Mouse (Mus musculus): ENCODE results near the gene Tspan17. TPM values are rescaled to one million over a fixed set of nuclear protein-coding genes. Genes with fewer than 3 reads are reported as not detected.
"Not testable (repeated sequence)": the region's sequence is repeated elsewhere in the genome, so short reads cannot be mapped to it uniquely, and the experiment has no call there.

The Tspan17 gene
- polyA plus RNA-seq, 1 experiment from 2014 or later = 8.5 TPM

DNA sequence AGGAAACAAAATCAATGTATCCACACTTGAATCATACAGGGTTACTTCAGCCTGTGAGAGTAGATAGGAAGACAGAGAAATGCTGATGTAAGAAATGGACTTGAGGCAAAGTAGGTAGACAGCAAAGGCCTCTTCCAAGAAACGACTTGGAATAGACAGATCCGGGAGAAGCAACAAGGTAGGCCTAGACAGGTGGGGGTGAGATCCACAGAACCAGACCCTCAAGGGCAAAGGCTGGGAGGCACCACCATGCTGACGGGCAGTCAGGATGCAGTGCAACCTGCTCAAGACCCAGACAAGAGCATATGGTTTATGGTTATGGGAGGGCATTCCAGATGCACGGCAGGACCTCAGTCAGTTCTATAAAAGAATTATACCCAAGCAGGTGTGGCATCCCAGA lies 22.2 kb upstream of the Tspan17 start:
- ATAC-seq (replicated peaks; ENCODE audit: insufficient number of reproducible peaks, low FRiP score, low TSS enrichment, low read depth) (no peak), DNase-seq (ENCODE audit: low spot score) (no peak)
- 79% methylated on average over 4 of the region's 4 CpGs for WGBS
- Histone ChIP-seq H3K4me3 (ENCODE audit: low read depth, low read length) (no peak overlapping the region), H3K27ac (replicated peaks; ENCODE audit: low read depth, low read length) (no peak overlapping the region), H3K9me3 (replicated peaks; ENCODE audit: control insufficient read depth, low read length) (no peaks in the 10 kb centered on the region), H3K4me2 (ENCODE audit: low read depth, low read length) (no peak overlapping the region), H3K36me3 (replicated peaks; ENCODE audit: control insufficient read depth, insufficient read depth, low read depth, low read length) (no peaks in the 10 kb centered on the region), H3K9ac (replicated peaks; ENCODE audit: low read length) (no peak overlapping the region), H3K4me1 (ENCODE audit: control insufficient read depth, insufficient read depth, low read length) (peaks cover 3% of the 10 kb centered on the region; the same call in 1 of the 2 replicates), H3K27me3 (ENCODE audit: control insufficient read depth, insufficient read depth, low read length) (peaks cover 46% of the 10 kb centered on the region)

DNA sequence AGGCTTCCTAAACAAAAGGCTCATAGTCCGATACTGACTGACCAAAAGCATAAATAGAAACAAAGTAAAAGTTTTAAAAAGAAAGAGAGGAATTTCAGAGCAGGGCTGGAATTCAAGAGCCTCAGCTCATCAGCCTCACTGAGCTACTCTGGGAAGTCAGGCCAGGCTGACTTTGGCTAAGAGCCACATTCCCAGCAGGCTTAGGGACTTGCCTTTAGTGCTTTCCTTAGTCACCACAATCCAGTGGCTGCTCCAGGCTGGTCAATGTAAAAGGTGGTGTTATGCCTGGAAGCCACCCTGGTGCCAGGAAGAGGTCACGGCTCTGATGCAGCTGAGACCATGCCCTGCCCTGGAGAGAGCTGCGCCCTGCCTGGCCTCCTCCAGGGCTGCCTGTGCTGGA lies 8.6 kb upstream of the Tspan17 start:
- DNase-seq (ENCODE audit: low spot score) (no peak), ATAC-seq (replicated peaks; ENCODE audit: insufficient number of reproducible peaks, low FRiP score, low TSS enrichment, low read depth) (no peak)
- Histone ChIP-seq H3K9ac (replicated peaks; ENCODE audit: low read length) (no peak overlapping the region), H3K27me3 (ENCODE audit: control insufficient read depth, insufficient read depth, low read length) (no peaks in the 10 kb centered on the region), H3K27ac (replicated peaks; ENCODE audit: low read depth, low read length) (no peak overlapping the region), H3K36me3 (replicated peaks; ENCODE audit: control insufficient read depth, insufficient read depth, low read depth, low read length) (no peaks in the 10 kb centered on the region), H3K4me2 (ENCODE audit: low read depth, low read length) (no peak overlapping the region), H3K9me3 (replicated peaks; ENCODE audit: control insufficient read depth, low read length) (no peaks in the 10 kb centered on the region), H3K4me3 (ENCODE audit: low read depth, low read length) (no peak overlapping the region), H3K4me1 (ENCODE audit: control insufficient read depth, insufficient read depth, low read length) (no peaks in the 10 kb centered on the region)
- 74% methylated on average over 3 of the region's 3 CpGs for WGBS

DNA sequence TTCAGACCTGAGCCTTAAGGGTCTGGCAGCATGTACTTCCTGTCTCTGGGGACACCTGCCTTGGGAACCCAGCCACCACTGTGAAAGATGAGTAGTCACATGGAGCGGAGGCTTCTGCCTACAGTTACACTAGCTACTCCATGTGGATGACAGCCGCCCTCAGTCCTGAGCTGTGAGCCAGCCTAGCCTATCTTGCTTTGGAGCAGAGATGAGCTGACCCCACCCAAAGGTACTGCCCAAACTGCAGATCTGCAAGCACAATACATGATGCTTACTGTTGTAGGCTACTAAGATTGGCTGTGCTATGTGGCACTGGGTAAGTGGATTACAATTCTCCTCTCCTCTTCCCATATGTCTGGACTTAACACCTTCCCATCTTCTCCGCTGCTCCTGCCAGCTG lies 8.1 kb upstream of the Tspan17 start:
- H3K4me1 ChIP-seq (ENCODE audit: control insufficient read depth, insufficient read depth, low read length) = no peaks in the 10 kb centered on the region
- no peaks in the 10 kb centered on the region for H3K27me3 ChIP-seq (ENCODE audit: control insufficient read depth, insufficient read depth, low read length)
- WGBS = 82% methylated on average over 3 of the region's 3 CpGs
- no peaks in the 10 kb centered on the region for H3K9me3 ChIP-seq (replicated peaks; ENCODE audit: control insufficient read depth, low read length)
- no peak overlapping the region for H3K4me3 ChIP-seq (ENCODE audit: low read depth, low read length)
- H3K36me3 ChIP-seq (replicated peaks; ENCODE audit: control insufficient read depth, insufficient read depth, low read depth, low read length) = no peaks in the 10 kb centered on the region
- H3K27ac ChIP-seq (replicated peaks; ENCODE audit: low read depth, low read length) = no peak overlapping the region
- ATAC-seq (replicated peaks; ENCODE audit: insufficient number of reproducible peaks, low FRiP score, low TSS enrichment, low read depth) (no peak), DNase-seq (ENCODE audit: low spot score) (no peak)
- no peak overlapping the region for H3K9ac ChIP-seq (replicated peaks; ENCODE audit: low read length)
- no peak overlapping the region for H3K4me2 ChIP-seq (ENCODE audit: low read depth, low read length)

DNA sequence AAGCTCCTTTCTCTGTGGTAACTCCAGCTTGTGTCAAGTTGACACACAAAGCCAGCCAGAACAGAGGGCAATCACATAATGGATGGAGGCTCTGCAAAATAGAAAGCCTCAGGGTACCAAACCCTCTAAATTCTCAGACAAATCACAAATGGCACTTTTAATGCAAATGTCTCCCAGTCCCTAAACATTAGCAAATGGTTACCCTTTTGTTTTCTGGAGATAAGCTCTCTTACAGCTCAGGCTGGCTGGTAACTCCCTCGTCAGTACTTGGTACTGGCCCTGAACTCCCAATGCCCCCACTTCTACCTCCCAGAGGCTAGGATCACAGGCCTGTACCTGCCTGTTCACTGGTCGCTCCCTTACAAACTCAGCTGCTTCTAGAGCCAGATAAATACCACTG lies 5.9 kb upstream of the Tspan17 start:
- H3K4me2 ChIP-seq (ENCODE audit: low read depth, low read length) = no peak overlapping the region
- no peak overlapping the region for H3K27ac ChIP-seq (replicated peaks; ENCODE audit: low read depth, low read length)
- no peaks in the 10 kb centered on the region for H3K9me3 ChIP-seq (replicated peaks; ENCODE audit: control insufficient read depth, low read length)
- H3K36me3 ChIP-seq (replicated peaks; ENCODE audit: control insufficient read depth, insufficient read depth, low read depth, low read length) = no peaks in the 10 kb centered on the region
- no peaks in the 10 kb centered on the region for H3K4me1 ChIP-seq (ENCODE audit: control insufficient read depth, insufficient read depth, low read length)
- H3K4me3 ChIP-seq (ENCODE audit: low read depth, low read length) = no peak overlapping the region
- 47% methylated on average over 2 of the region's 2 CpGs for WGBS
- H3K9ac ChIP-seq (replicated peaks; ENCODE audit: low read length) = no peak overlapping the region
- no peak for DNase-seq (ENCODE audit: low spot score)
- no peak for ATAC-seq (replicated peaks; ENCODE audit: insufficient number of reproducible peaks, low FRiP score, low TSS enrichment, low read depth)
- H3K27me3 ChIP-seq (ENCODE audit: control insufficient read depth, insufficient read depth, low read length) = no peaks in the 10 kb centered on the region

- no peak for ATAC-seq (replicated peaks; ENCODE audit: insufficient number of reproducible peaks, low FRiP score, low TSS enrichment, low read depth)
- no peaks in the 10 kb centered on the region for H3K4me1 ChIP-seq (ENCODE audit: control insufficient read depth, insufficient read depth, low read length)
- DNase-seq (ENCODE audit: low spot score) = no peak
- no peak within 1 kb of the TSS for H3K4me3 ChIP-seq (ENCODE audit: low read depth, low read length)
- 79% methylated on average over 4 of the region's 4 CpGs for WGBS
- H3K36me3 ChIP-seq (replicated peaks; ENCODE audit: control insufficient read depth, insufficient read depth, low read depth, low read length) = no peaks in the 10 kb centered on the region
- no peak within 1 kb of the TSS for H3K27ac ChIP-seq (replicated peaks; ENCODE audit: low read depth, low read length)
- H3K9ac ChIP-seq (replicated peaks; ENCODE audit: low read length) = no peak within 1 kb of the TSS
- H3K9me3 ChIP-seq (replicated peaks; ENCODE audit: control insufficient read depth, low read length) = no peaks in the 10 kb centered on the region
- no peaks in the 10 kb centered on the region for H3K27me3 ChIP-seq (ENCODE audit: control insufficient read depth, insufficient read depth, low read length)
- H3K4me2 ChIP-seq (ENCODE audit: low read depth, low read length) = no peak within 1 kb of the TSS
These were observed 5.5 kb upstream of the Tspan17 start, which contains the start of gene Eif4e1b for GRCm38 (mm10) chr13:54783698-54784097. Eif4e1b (plus strand) TSS chr13:54783998.

GRCm38 (mm10) chr13:54787591-54787990 lies 1.6 kb upstream of the Tspan17 start:
- not testable (repeated sequence) for H3K4me1 ChIP-seq (ENCODE audit: control insufficient read depth, insufficient read depth, low read length); ATAC-seq (replicated peaks; ENCODE audit: insufficient number of reproducible peaks, low FRiP score, low TSS enrichment, low read depth)
- 81% methylated on average over 2 of the region's 2 CpGs for WGBS

DNA sequence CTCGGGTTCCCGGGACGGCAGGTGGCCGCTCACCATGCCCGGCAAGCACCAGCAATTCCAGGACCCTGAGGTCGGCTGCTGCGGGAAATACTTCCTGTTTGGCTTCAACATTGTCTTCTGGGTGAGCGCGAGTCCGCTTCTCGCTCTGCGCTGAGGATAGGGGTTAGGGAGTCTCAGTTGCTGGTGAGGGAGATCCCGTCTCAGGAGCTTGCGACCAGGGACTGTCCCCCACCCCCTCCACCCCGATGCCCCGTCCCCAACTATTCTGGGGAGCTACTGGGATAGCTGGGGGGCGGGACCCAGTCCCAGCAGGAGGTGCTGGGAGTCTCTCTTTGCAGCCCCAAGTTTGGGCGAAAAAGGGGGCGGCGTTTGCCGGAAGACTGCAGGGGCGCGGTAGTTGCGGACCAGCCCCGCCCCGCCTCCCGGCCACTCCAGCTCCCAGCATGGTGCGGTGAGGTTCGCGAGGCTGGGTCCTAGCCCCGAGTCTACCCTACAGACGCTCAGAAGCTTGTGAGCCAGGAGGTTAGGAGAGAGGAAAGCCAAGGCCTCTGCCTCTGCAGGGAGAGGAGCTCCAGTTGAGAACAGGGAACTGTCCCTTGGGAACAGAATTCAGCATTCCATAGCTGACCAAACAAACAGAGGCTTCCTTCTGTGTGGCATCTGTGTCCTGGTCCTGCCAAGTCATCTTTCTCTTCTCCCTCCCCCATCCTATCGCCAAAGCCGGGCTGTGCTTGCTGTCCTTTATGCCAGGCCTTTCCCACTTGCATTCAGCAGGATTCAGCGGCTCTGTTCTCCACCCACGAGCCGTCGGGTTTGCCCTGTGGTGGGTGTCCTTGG lies 602 bp downstream of the Tspan17 start:
- DNase-seq (ENCODE audit: low spot score) (peak; percentile 41), ATAC-seq (replicated peaks; ENCODE audit: insufficient number of reproducible peaks, low FRiP score, low TSS enrichment, low read depth) (peak; percentile 69)
- H3K4me1 ChIP-seq (ENCODE audit: control insufficient read depth, insufficient read depth, low read length) = 0 out of 2 replicates have a peak, but pooled peaks cover 2% of the 10 kb centered on the region
- no peak overlapping the region; the same call in 1 of the 2 replicates for H3K27ac ChIP-seq (replicated peaks; ENCODE audit: low read depth, low read length)
- no peaks in the 10 kb centered on the region for H3K9me3 ChIP-seq (replicated peaks; ENCODE audit: control insufficient read depth, low read length)
- under 1% methylated on average over 36 of the region's 38 CpGs for WGBS
- H3K9ac ChIP-seq (replicated peaks; ENCODE audit: low read length) = peak overlapping the region; percentile 32
- peak overlapping the region; percentile 92 for H3K4me2 ChIP-seq (ENCODE audit: low read depth, low read length)
- peaks cover 4% of the 10 kb centered on the region; the same call in 1 of the 2 replicates for H3K27me3 ChIP-seq (ENCODE audit: control insufficient read depth, insufficient read depth, low read length)
- peak overlapping the region; percentile 46 for H3K4me3 ChIP-seq (ENCODE audit: low read depth, low read length)
- no peaks in the 10 kb centered on the region for H3K36me3 ChIP-seq (replicated peaks; ENCODE audit: control insufficient read depth, insufficient read depth, low read depth, low read length)

More at GRCm38 (mm10) chr13:54787591-54787990, 1.6 kb upstream of the Tspan17 start:
- H3K4me3 ChIP-seq (ENCODE audit: low read depth, low read length); DNase-seq (ENCODE audit: low spot score); H3K27ac ChIP-seq (replicated peaks; ENCODE audit: low read depth, low read length); H3K9me3 ChIP-seq (replicated peaks; ENCODE audit: control insufficient read depth, low read length); H3K4me2 ChIP-seq (ENCODE audit: low read depth, low read length); H3K9ac ChIP-seq (replicated peaks; ENCODE audit: low read length); H3K27me3 ChIP-seq (ENCODE audit: control insufficient read depth, insufficient read depth, low read length); H3K36me3 ChIP-seq (replicated peaks; ENCODE audit: control insufficient read depth, insufficient read depth, low read depth, low read length): not testable (repeated sequence)

Data from embryonic facial prominence, embryonic 11.5 days (tissue).